Comparison of ENCODE assay signal across 10 mouse cellular contexts in the genomic region with DNA sequence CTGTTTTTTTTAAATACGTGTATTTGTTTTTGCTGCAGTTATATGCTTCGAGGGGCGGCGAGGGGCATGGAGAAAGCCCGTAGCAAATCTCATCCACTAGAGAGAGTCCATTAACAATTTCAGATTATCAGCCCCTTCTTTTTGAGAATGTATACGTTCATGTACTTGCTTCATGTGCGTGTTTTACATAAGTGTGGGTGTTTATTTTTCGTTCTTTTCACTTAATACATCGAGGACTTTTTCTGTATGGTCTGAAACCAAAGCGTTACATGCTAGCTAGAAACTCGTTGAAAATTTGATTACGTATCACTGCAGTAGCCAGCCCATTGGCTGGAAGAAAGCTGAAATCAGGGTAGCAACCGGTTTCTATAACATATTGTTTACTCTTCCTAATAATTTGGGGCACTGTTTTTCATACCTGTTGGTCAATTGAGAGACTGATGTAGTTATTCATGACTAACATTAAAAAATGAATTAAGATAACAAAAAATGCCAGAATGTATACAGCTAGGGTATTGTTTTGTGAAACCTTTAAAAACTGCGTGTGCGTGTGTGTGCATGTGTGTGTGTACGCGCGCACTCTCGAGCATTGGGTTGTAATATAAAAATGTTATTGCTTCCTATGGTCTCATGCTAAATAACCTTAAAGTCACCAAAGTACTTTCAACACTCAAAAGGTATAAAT. TPM values are rescaled to one million over a fixed set of nuclear protein-coding genes. Genes with fewer than 3 reads are reported as not detected.
A peak's percentile ranks its signal among the peaks of the same experiment; 100 is the strongest.
DNase-seq lines count a peak whose midpoint lies in the region; ATAC-seq and TF ChIP-seq lines count a peak whose summit lies in the region.
"Had no signal": no experiment of that assay in that cellular context is flagged by ENCODE, and none has a peak within 500 bp of the region (broad histone marks: within the 10 kb centered on the region; RNA-seq: fewer than 3 reads in every experiment).

No protein-coding gene starts in this region.

- H3K27me3 ChIP-seq in heart, embryonic 11.5 days (ENCODE audit: control insufficient read depth, insufficient read depth, low read length), result peaks cover 43% of the 10 kb centered on the region
- H3K27me3 ChIP-seq in forebrain, embryonic 16.5 days (replicated peaks; ENCODE audit: control insufficient read depth, insufficient read depth, low read length), result peaks cover 23% of the 10 kb centered on the region
- peaks cover 86% of the 10 kb centered on the region for H3K27me3 ChIP-seq in liver, embryonic 15.5 days

- in situ Hi-C loops in ES-E14 (cut with MboI; ENCODE audit: low sequenced_read_pairs in 2 of 2, unreplicated experiment in 2 of 2), result no loop called here

- no peaks in the 10 kb centered on the region for H3K36me3 ChIP-seq in heart, embryonic 11.5 days (ENCODE audit: control insufficient read depth, insufficient read depth, low read length)
- H3K36me3 ChIP-seq in ES-E14 (ENCODE audit: control insufficient read depth, insufficient read depth, low read length, poor library complexity, severe bottlenecking), result peaks cover 1% of the 10 kb centered on the region; the same call in 1 of the 2 replicates
- H3K36me3 ChIP-seq in forebrain, embryonic 16.5 days (ENCODE audit: control insufficient read depth, insufficient read depth), result no peaks in the 10 kb centered on the region
- H3K36me3 ChIP-seq in liver, embryonic 15.5 days (replicated peaks), result no peaks in the 10 kb centered on the region

- DNase-seq in heart, adult 9 months (ENCODE audit: low spot score in 2 of 2), result no peak
- DNase-seq in ES-E14 (ENCODE audit: low read depth, low spot score), result no peak
- no peak for DNase-seq in right cerebral cortex, postnatal 25 days
- DNase-seq in left cerebral cortex, adult 11 months (ENCODE audit: low spot score), result no peak
- DNase-seq: gastrocnemius, postnatal 36 days had no signal

- 13% methylated on average over 19 of the region's 19 CpGs for WGBS in heart, embryonic 11.5 days (ENCODE audit: insufficient replicate concordance)
- 6% methylated on average over 19 of the region's 19 CpGs for WGBS in forebrain, embryonic 16.5 days
- WGBS in liver, embryonic 15.5 days (ENCODE audit: insufficient replicate concordance), result 20% methylated on average over 19 of the region's 19 CpGs

- H3K4me3 ChIP-seq in heart, embryonic 11.5 days (ENCODE audit: low read depth, low read length), result peak overlapping the region; percentile 64
- H3K4me3 ChIP-seq in ES-E14 (ENCODE audit: insufficient read depth in 1 of 2, low read depth in 1 of 2, low read length in 2 of 2, poor library complexity in 1 of 2, severe bottlenecking in 1 of 2), result peak overlapping the region; percentile 69 to 89
- H3K4me3 ChIP-seq in forebrain, embryonic 16.5 days (replicated peaks; ENCODE audit: low read length), result peak overlapping the region; percentile 60
- peak overlapping the region; percentile 45; the same call in 1 of the 2 replicates for H3K4me3 ChIP-seq in liver, embryonic 15.5 days (replicated peaks)

- no peak overlapping the region for H3K27ac ChIP-seq in heart, embryonic 11.5 days (ENCODE audit: low read depth, low read length)
- no peak overlapping the region for H3K27ac ChIP-seq in ES-E14 (ENCODE audit: insufficient read depth, low read depth, low read length, poor library complexity, severe bottlenecking)
- H3K27ac ChIP-seq in forebrain, embryonic 16.5 days (ENCODE audit: low read length), result no peak overlapping the region
- no peak overlapping the region for H3K27ac ChIP-seq in liver, embryonic 15.5 days (replicated peaks)

- H3K4me1 ChIP-seq in heart, embryonic 11.5 days (ENCODE audit: control insufficient read depth, insufficient read depth, low read length), result no peaks in the 10 kb centered on the region
- peaks cover 0 to 2% of the 10 kb centered on the region in 2 experiments; a peak in 2 of 4 replicates for H3K4me1 ChIP-seq in ES-E14 (ENCODE audit: control insufficient read depth in 2 of 2, insufficient read depth in 2 of 2, low read length in 2 of 2, poor library complexity in 1 of 2)
- no peaks in the 10 kb centered on the region; the same call in 1 of the 2 replicates for H3K4me1 ChIP-seq in forebrain, embryonic 16.5 days (replicated peaks; ENCODE audit: control insufficient read depth, insufficient read depth, low read length)
- H3K4me1 ChIP-seq in liver, embryonic 15.5 days (replicated peaks), result no peaks in the 10 kb centered on the region; the same call in 1 of the 2 replicates

- H3K9ac ChIP-seq in heart, embryonic 11.5 days (ENCODE audit: low read depth, low read length), result peak overlapping the region; percentile 83
- peak overlapping the region; percentile 91; the same call in 1 of the 2 replicates for H3K9ac ChIP-seq in ES-E14 (ENCODE audit: insufficient read depth, low read depth, low read length, poor library complexity, severe bottlenecking)
- peak overlapping the region; percentile 68 for H3K9ac ChIP-seq in forebrain, embryonic 16.5 days (replicated peaks; ENCODE audit: low read depth, low read length)
- H3K9ac ChIP-seq in liver, embryonic 15.5 days, result no peak overlapping the region

- ATAC-seq in heart, embryonic 11.5 days (replicated peaks; ENCODE audit: insufficient number of reproducible peaks, low FRiP score, low TSS enrichment), result no peak
- ATAC-seq in forebrain, embryonic 16.5 days, result no peak
- ATAC-seq in liver, embryonic 15.5 days (ENCODE audit: insufficient read depth), result no peak
- ATAC-seq in inflammation-experienced regulatory T-cells, adult 6 months, result no peak

- H3K4me2 ChIP-seq in heart, embryonic 11.5 days, result peak overlapping the region; percentile 70
- peak overlapping the region; percentile 51 for H3K4me2 ChIP-seq in forebrain, embryonic 16.5 days (ENCODE audit: low read length)
- H3K4me2 ChIP-seq in liver, embryonic 15.5 days, result peak overlapping the region; percentile 61; the same call in 1 of the 2 replicates

- no peaks in the 10 kb centered on the region for H3K9me3 ChIP-seq in heart, embryonic 11.5 days (replicated peaks; ENCODE audit: control insufficient read depth, low read length)
- no peaks in the 10 kb centered on the region for H3K9me3 ChIP-seq in ES-E14 (ENCODE audit: control insufficient read depth, insufficient read depth, low read depth, low read length)
- no peaks in the 10 kb centered on the region for H3K9me3 ChIP-seq in forebrain, embryonic 16.5 days (ENCODE audit: control insufficient read depth, low read length)
- no peaks in the 10 kb centered on the region for H3K9me3 ChIP-seq in liver, embryonic 15.5 days (replicated peaks)

TF ChIP-seq in ES-E14, 5 proteins besides CTCF, POLR2A, EP300 and RAD21:
- no peak for TF ChIP-seq ZC3H11A (IDR thresholded peaks at IDR 0.05; ENCODE audit: borderline replicate concordance, low read depth, low read length)
- TF ChIP-seq CHD2 (IDR thresholded peaks at IDR 0.05; ENCODE audit: low read depth, low read length), result no peak
- TF ChIP-seq MAFK (IDR thresholded peaks at IDR 0.05; ENCODE audit: insufficient read depth, low read depth, low read length), result no peak
- no peak for TF ChIP-seq ZNF384 (IDR thresholded peaks at IDR 0.05; ENCODE audit: low read depth, low read length)
- TF ChIP-seq HCFC1 (IDR thresholded peaks at IDR 0.05; ENCODE audit: borderline replicate concordance, insufficient read depth, low read length), result no peak

RNA-seq across cellular contexts. Expression of a gene that starts 1.1 kb away (rescaled TPM):
- polyA plus RNA-seq in heart, embryonic 11.5 days (2014; fragmentation: Nextera tagmentation; extraction: Ambion mirVana), result 5.0 and 9.8 TPM in 2 replicates
- total RNA-seq in ES-E14 (2012; rRNA removed), result 25.6 and 43.2 TPM in 2 replicates
- 24.4 and 29.0 TPM in 2 replicates for polyA plus RNA-seq in forebrain, embryonic 16.5 days (2015; fragmentation: Nextera tagmentation; extraction: Ambion mirVana)
- 0.64 and 1.0 TPM in 2 replicates for polyA plus RNA-seq in liver, embryonic 15.5 days (2015; fragmentation: Nextera tagmentation; extraction: Ambion mirVana)
- polyA plus RNA-seq in inflammation-experienced regulatory T-cells, adult 6 months (2017; shearing (Covaris generic)), result under 1 TPM in 1 of 3 experiments, not detected in 2; 0.07 TPM
- polyA plus RNA-seq: C2C12 had no signal

RNA-seq across cellular contexts. Expression of a gene that starts 59.8 kb away (rescaled TPM):
- polyA plus RNA-seq in heart, embryonic 11.5 days (2014; fragmentation: Nextera tagmentation; extraction: Ambion mirVana), result not detected in 2 replicates
- 1.3 and 2.2 TPM in 2 replicates for total RNA-seq in ES-E14 (2012; rRNA removed)
- 0.36 and 0.56 TPM in 2 replicates for polyA plus RNA-seq in forebrain, embryonic 16.5 days (2015; fragmentation: Nextera tagmentation; extraction: Ambion mirVana)
- 0.08 and 0.12 TPM in 2 replicates for polyA plus RNA-seq in liver, embryonic 15.5 days (2015; fragmentation: Nextera tagmentation; extraction: Ambion mirVana)
- not detected for polyA plus RNA-seq in inflammation-experienced regulatory T-cells, adult 6 months (2017; shearing (Covaris generic))
- polyA plus RNA-seq: C2C12 had no signal
